Mouse (Mus musculus): ENCODE data around the gene Nfatc2. TPM values are rescaled to one million over a fixed set of nuclear protein-coding genes. Genes with fewer than 3 reads are reported as not detected.

Nfatc2 gene
- total and polyA plus RNA-seq, 3 experiments = not detected

- Histone ChIP-seq H3K36me3 (ENCODE audit: control insufficient read depth in 1 of 2, insufficient read depth in 2 of 2, low read length in 2 of 2) (no peaks in the 10 kb centered on the region), H3K79me2 (ENCODE audit: control insufficient read depth, insufficient read depth, low read length, poor library complexity) (no peaks in the 10 kb centered on the region), H3K9ac (ENCODE audit: control insufficient read depth, low read depth, low read length, poor library complexity, severe bottlenecking) (no peak overlapping the region), H3K9me3 (replicated peaks; ENCODE audit: insufficient read depth, low read length) (no peaks in the 10 kb centered on the region), H3K4me3 (ENCODE audit: control insufficient read depth in 1 of 2, insufficient read depth in 1 of 2, low read depth in 2 of 2, low read length in 2 of 2) (no peak overlapping the region), H3K27me3 (ENCODE audit: control insufficient read depth in 1 of 2, insufficient read depth in 2 of 2, low read length in 2 of 2) (no peaks in the 10 kb centered on the region), H3K27ac (ENCODE audit: control insufficient read depth, low read depth, low read length) (no peak overlapping the region), H3K4me1 (ENCODE audit: control insufficient read depth in 1 of 2, insufficient read depth in 2 of 2, low read length in 2 of 2) (no peaks in the 10 kb centered on the region)
- no peak for DNase-seq (ENCODE audit: low read depth, low spot score)
- TF ChIP-seq ELF1 (IDR thresholded peaks at IDR 0.05; ENCODE audit: low read depth, low read length) = no peak
Observed at GRCm38 (mm10) chr2:168539594-168540222, 61.7 kb downstream of the Nfatc2 start.

- H3K4me3 ChIP-seq (ENCODE audit: control insufficient read depth in 1 of 2, insufficient read depth in 1 of 2, low read depth in 2 of 2, low read length in 2 of 2) = no peak overlapping the region
- no peak overlapping the region for H3K27ac ChIP-seq (ENCODE audit: control insufficient read depth, low read depth, low read length)
- TF ChIP-seq SMC3 (IDR thresholded peaks at IDR 0.05; ENCODE audit: low read depth, low read length) (no peak), MYC (IDR thresholded peaks at IDR 0.05; ENCODE audit: low read depth, low read length) (no peak), KAT2A (conservative IDR thresholded peaks at IDR 0.05; ENCODE audit: low read depth, low read length) (no peak)
- H3K27me3 ChIP-seq (ENCODE audit: control insufficient read depth in 1 of 2, insufficient read depth in 2 of 2, low read length in 2 of 2) = no peaks in the 10 kb centered on the region
- H3K9ac ChIP-seq (ENCODE audit: control insufficient read depth, low read depth, low read length, poor library complexity, severe bottlenecking) = no peak overlapping the region
- H3K36me3 ChIP-seq (ENCODE audit: control insufficient read depth in 1 of 2, insufficient read depth in 2 of 2, low read length in 2 of 2) = no peaks in the 10 kb centered on the region
- no peak for DNase-seq (ENCODE audit: low read depth, low spot score)
- no peaks in the 10 kb centered on the region for H3K4me1 ChIP-seq (ENCODE audit: control insufficient read depth in 1 of 2, insufficient read depth in 2 of 2, low read length in 2 of 2)
- no peaks in the 10 kb centered on the region for H3K79me2 ChIP-seq (ENCODE audit: control insufficient read depth, insufficient read depth, low read length, poor library complexity)
- no peaks in the 10 kb centered on the region for H3K9me3 ChIP-seq (replicated peaks; ENCODE audit: insufficient read depth, low read length)
Observed at GRCm38 (mm10) chr2:168539026-168539425, 62.4 kb downstream of the Nfatc2 start.

DNA sequence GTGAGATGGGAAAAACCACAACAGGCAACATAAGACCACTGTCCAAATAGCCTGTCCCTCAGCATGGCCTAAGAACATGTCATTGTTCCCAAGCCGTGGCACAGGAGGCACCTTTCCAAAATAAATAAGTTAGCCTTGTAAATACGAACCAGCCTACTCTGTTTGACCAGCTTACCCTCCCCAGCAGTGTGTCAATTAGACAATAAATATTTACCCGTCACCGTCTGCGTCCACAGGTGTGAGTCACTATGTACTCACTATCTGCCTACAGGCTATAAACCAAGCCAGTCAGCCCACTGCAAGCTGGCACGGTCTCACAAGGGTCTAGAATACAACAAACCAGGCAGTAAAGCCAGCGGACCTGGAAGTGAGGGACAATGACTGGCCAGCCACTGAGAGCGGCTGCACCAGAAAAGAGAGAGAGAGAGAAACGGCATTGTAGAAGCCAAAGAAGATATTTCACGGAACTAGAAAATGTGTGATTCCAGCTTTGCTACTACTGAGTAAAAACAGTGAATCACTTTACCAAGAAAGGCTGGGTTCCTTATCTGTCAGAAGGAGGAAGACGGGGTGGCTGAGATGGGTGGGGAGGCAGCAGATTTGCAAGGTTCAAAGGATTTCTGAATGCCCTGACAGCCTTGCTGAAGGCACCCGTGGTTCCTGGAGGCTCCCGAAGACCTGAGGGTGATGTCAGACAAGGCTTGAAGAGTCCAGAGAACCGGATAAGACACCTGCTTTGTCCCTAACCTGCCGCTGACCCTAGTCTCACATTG, 69.2 kb downstream of the Nfatc2 start:
- Histone ChIP-seq H3K27ac (ENCODE audit: control insufficient read depth, low read depth, low read length) (no peak overlapping the region), H3K4me1 (ENCODE audit: control insufficient read depth in 1 of 2, insufficient read depth in 2 of 2, low read length in 2 of 2) (no peaks in the 10 kb centered on the region), H3K79me2 (ENCODE audit: control insufficient read depth, insufficient read depth, low read length, poor library complexity) (no peaks in the 10 kb centered on the region), H3K4me3 (ENCODE audit: control insufficient read depth in 1 of 2, insufficient read depth in 1 of 2, low read depth in 2 of 2, low read length in 2 of 2) (no peak overlapping the region), H3K36me3 (ENCODE audit: control insufficient read depth in 1 of 2, insufficient read depth in 2 of 2, low read length in 2 of 2) (no peaks in the 10 kb centered on the region), H3K9me3 (replicated peaks; ENCODE audit: insufficient read depth, low read length) (no peaks in the 10 kb centered on the region), H3K9ac (ENCODE audit: control insufficient read depth, low read depth, low read length, poor library complexity, severe bottlenecking) (no peak overlapping the region), H3K27me3 (ENCODE audit: control insufficient read depth in 1 of 2, insufficient read depth in 2 of 2, low read length in 2 of 2) (no peaks in the 10 kb centered on the region)
- TF ChIP-seq GABPA (IDR thresholded peaks at IDR 0.05; ENCODE audit: low read depth, low read length) = no peak
- no peak for TF ChIP-seq MYC (IDR thresholded peaks at IDR 0.05; ENCODE audit: low read depth, low read length)
- no peak for TF ChIP-seq TBP (IDR thresholded peaks at IDR 0.05; ENCODE audit: low read depth, low read length)
- TF ChIP-seq HCFC1 (IDR thresholded peaks at IDR 0.05; ENCODE audit: low read depth, low read length) = no peak
- no peak for TF ChIP-seq NRF1 (IDR thresholded peaks at IDR 0.05; ENCODE audit: insufficient read depth, low read depth, low read length, poor library complexity, severe bottlenecking)
- no peak for TF ChIP-seq CHD2 (IDR thresholded peaks at IDR 0.05; ENCODE audit: low read length)
- TF ChIP-seq NELFE (IDR thresholded peaks at IDR 0.05; ENCODE audit: low read depth, low read length) = no peak
- no peak for TF ChIP-seq TAL1 (IDR thresholded peaks at IDR 0.05; ENCODE audit: low read length)
- TF ChIP-seq EP300 (IDR thresholded peaks at IDR 0.05; ENCODE audit: low read depth in 1 of 2, low read length in 2 of 2) = no peak
- no peak for TF ChIP-seq ZNF384 (IDR thresholded peaks at IDR 0.05; ENCODE audit: low read depth, low read length)
- TF ChIP-seq TCF12 (IDR thresholded peaks at IDR 0.05; ENCODE audit: low read depth, low read length) = no peak
- no peak for TF ChIP-seq MYB (IDR thresholded peaks at IDR 0.05; ENCODE audit: low read depth, low read length)
- TF ChIP-seq MAFK (IDR thresholded peaks at IDR 0.05; ENCODE audit: borderline replicate concordance, low read depth, low read length) = no peak
- no peak for TF ChIP-seq MEF2A (IDR thresholded peaks at IDR 0.05; ENCODE audit: extremely low read depth, insufficient replicate concordance, low read depth, low read length, poor library complexity, severe bottlenecking)
- TF ChIP-seq MAZ (IDR thresholded peaks at IDR 0.05; ENCODE audit: low read depth, low read length) = no peak
- TF ChIP-seq SMC3 (IDR thresholded peaks at IDR 0.05; ENCODE audit: low read depth, low read length) = no peak
- TF ChIP-seq ZKSCAN1 (IDR thresholded peaks at IDR 0.05; ENCODE audit: low read depth, low read length) = no peak
- TF ChIP-seq CTCF (IDR thresholded peaks at IDR 0.05 in 2 of 3, conservative IDR thresholded peaks at IDR 0.05 in 1 of 3; ENCODE audit: control insufficient read depth in 1 of 3, insufficient read depth in 1 of 3, low read depth in 2 of 3, low read length in 3 of 3, poor library complexity in 1 of 3, severe bottlenecking in 1 of 3) = no peak
- TF ChIP-seq POLR2AphosphoS2 (IDR thresholded peaks at IDR 0.05; ENCODE audit: low read length) = no peak
- no peak for TF ChIP-seq USF2 (IDR thresholded peaks at IDR 0.05; ENCODE audit: borderline replicate concordance in 1 of 2, insufficient read depth in 1 of 2, low read depth in 1 of 2, low read length in 2 of 2)
- no peak for DNase-seq (ENCODE audit: low read depth, low spot score)

Measured in MEL (cell line).